Mouse (Mus musculus) hindbrain, postnatal 0 days (tissue): ENCODE measurements at regions not wholly inside any gene's neighbourhood (a gene's known extent, or its start where the extent isn't known, plus 50 kb on each side); places are given as distances from the start of the nearest gene placed in this dataset.
A peak's percentile ranks its signal among the peaks of the same experiment; 100 is the strongest.

Experiments used
- ATAC-seq: fragments of 200-750 bp; cut with Nextera tagmentation; 2 replicates; pipeline ENCODE4 v1.8.0; 2017; ENCODE audit warnings: mild to moderate bottlenecking, moderate TSS enrichment, moderate library complexity
- DNase-seq: peaks from one replicate; pipeline ENCODE4 v3.0.0-alpha.2; 2015; ENCODE audit warnings: low spot score
- H3K27ac ChIP-seq: fragments of 300-500 bp; sonication (generic); 2 replicates; pipeline ENCODE4 v1.5.1; 2014; ENCODE audit warnings: mild to moderate bottlenecking
- H3K27me3 ChIP-seq: fragments of 300-500 bp; sonication (generic); 2 replicates; pipeline ENCODE4 v1.6.1; 2014; ENCODE audit warnings: low read length, mixed read lengths; ENCODE audit not compliant: insufficient read depth
- H3K36me3 ChIP-seq: fragments of 300-500 bp; sonication (generic); 2 replicates; pipeline ENCODE4 v1.6.1; 2014; ENCODE audit warnings: low read length, mixed read lengths; ENCODE audit not compliant: insufficient read depth
- H3K4me1 ChIP-seq: fragments of 300-500 bp; sonication (generic); 2 replicates; pipeline ENCODE4 v1.6.1; 2014; ENCODE audit warnings: antibody characterized with exemption, low read length, mixed read lengths; ENCODE audit not compliant: insufficient read depth
- H3K4me2 ChIP-seq: fragments of 300-500 bp; sonication (generic); 2 replicates; pipeline ENCODE4 v1.6.1; 2014; ENCODE audit warnings: low read depth, mild to moderate bottlenecking, low read length, moderate library complexity, mixed read lengths
- H3K4me3 ChIP-seq: fragments of 300-500 bp; sonication (generic); 2 replicates; pipeline ENCODE4 v1.5.1; 2014; ENCODE audit warnings: low read length
- H3K9ac ChIP-seq: fragments of 300-500 bp; sonication (generic); replicated peaks from 2 replicates; pipeline ENCODE4 v1.6.1; 2014; ENCODE audit warnings: mild to moderate bottlenecking, low read length, moderate library complexity, mixed read lengths
- H3K9me3 ChIP-seq: fragments of 300-500 bp; sonication (generic); 2 replicates; pipeline ENCODE4 v1.6.1; 2016; ENCODE audit warnings: low read length, mixed read lengths
- CTCF ChIP-seq: IDR thresholded peaks from 2 replicates; pipeline ENCODE4 v1.5.1; 2016; ENCODE audit warnings: antibody characterized with exemption, control low read depth, low read depth
- WGBS: fragments of 180-500 bp; shearing (Covaris S2); extraction: QIAGEN DNeasy Blood & Tissue Kit; methylation state at CpG from one replicate; pipeline ENCODE4 v1.1.7; 2014; 5-methylcytosine and 5-hydroxymethylcytosine counted together

GRCm38 (mm10) chr16:31529284-31529958 is 107.3 kb downstream of the Bdh1 start:
- Histone ChIP-seq H3K4me2 (no peak overlapping the region), H3K4me3 (no peak overlapping the region), H3K9ac (no peak overlapping the region), H3K27me3 (no peaks in the 10 kb centered on the region), H3K4me1 (no peaks in the 10 kb centered on the region), H3K27ac (no peak overlapping the region), H3K9me3 (no peaks in the 10 kb centered on the region), H3K36me3 (no peaks in the 10 kb centered on the region)
- 0 out of 2 replicates have a peak, but pooled peaks have one; percentile 22 for ATAC-seq
- peak; percentile 50 for DNase-seq
- TF ChIP-seq CTCF = no peak
- WGBS = 56% methylated on average over 13 of the region's 13 CpGs

- no peak for DNase-seq
- Histone ChIP-seq H3K4me3 (no peak overlapping the region), H3K36me3 (no peaks in the 10 kb centered on the region), H3K4me1 (no peaks in the 10 kb centered on the region), H3K9ac (no peak overlapping the region), H3K9me3 (no peaks in the 10 kb centered on the region), H3K4me2 (no peak overlapping the region), H3K27ac (no peak overlapping the region), H3K27me3 (no peaks in the 10 kb centered on the region)
- no peak for ATAC-seq
- 84% methylated on average over 8 of the region's 8 CpGs for WGBS
- no peak for TF ChIP-seq CTCF
Measured at GRCm38 (mm10) chr16:31530090-31530489, 108.0 kb downstream of the Bdh1 start.

- no peak for TF ChIP-seq CTCF
- ATAC-seq (no peak), DNase-seq (no peak)
- H3K9ac ChIP-seq = no peak overlapping the region
- H3K27me3 ChIP-seq = no peaks in the 10 kb centered on the region
- H3K4me3 ChIP-seq = no peak overlapping the region
- no peak overlapping the region for H3K27ac ChIP-seq
- 61% methylated on average over 6 of the region's 6 CpGs for WGBS
- no peaks in the 10 kb centered on the region for H3K9me3 ChIP-seq
- H3K36me3 ChIP-seq = no peaks in the 10 kb centered on the region
- no peak overlapping the region for H3K4me2 ChIP-seq
- H3K4me1 ChIP-seq = no peaks in the 10 kb centered on the region
Measured at GRCm38 (mm10) chr16:31533196-31533777, 111.2 kb downstream of the Bdh1 start.

- no peak for TF ChIP-seq CTCF
- Histone ChIP-seq H3K4me1 (no peaks in the 10 kb centered on the region), H3K27ac (no peak overlapping the region), H3K4me3 (no peak overlapping the region), H3K27me3 (no peaks in the 10 kb centered on the region), H3K36me3 (no peaks in the 10 kb centered on the region), H3K9me3 (no peaks in the 10 kb centered on the region), H3K4me2 (no peak overlapping the region), H3K9ac (no peak overlapping the region)
- 20% methylated on average over 4 of the region's 4 CpGs for WGBS
- ATAC-seq = no peak
- DNase-seq = no peak
Measured at GRCm38 (mm10) chr16:31534923-31535523, 112.9 kb downstream of the Bdh1 start.

GRCm38 (mm10) chr16:31536328-31536727 is 114.2 kb downstream of the Bdh1 start:
- DNase-seq (no peak), ATAC-seq (no peak)
- Histone ChIP-seq H3K36me3 (no peaks in the 10 kb centered on the region), H3K27ac (no peak overlapping the region), H3K4me1 (no peaks in the 10 kb centered on the region), H3K4me3 (no peak overlapping the region), H3K9me3 (no peaks in the 10 kb centered on the region), H3K9ac (no peak overlapping the region), H3K27me3 (no peaks in the 10 kb centered on the region), H3K4me2 (no peak overlapping the region)
- 88% methylated on average over 3 of the region's 3 CpGs for WGBS
- no peak for TF ChIP-seq CTCF

GRCm38 (mm10) chr16:31538606-31539005 is 116.5 kb downstream of the Bdh1 start:
- Histone ChIP-seq H3K4me1 (no peaks in the 10 kb centered on the region), H3K9ac (no peak overlapping the region), H3K9me3 (no peaks in the 10 kb centered on the region), H3K4me2 (no peak overlapping the region), H3K27ac (no peak overlapping the region), H3K36me3 (no peaks in the 10 kb centered on the region), H3K4me3 (no peak overlapping the region), H3K27me3 (0 out of 2 replicates have a peak, but pooled peaks cover 4% of the 10 kb centered on the region)
- no peak for TF ChIP-seq CTCF
- WGBS = 69% methylated on average over 3 of the region's 3 CpGs
- ATAC-seq (no peak), DNase-seq (no peak)
